Mouse (Mus musculus) kidney, embryonic 16.5 days (tissue): ENCODE measurements around the gene Kdm6b. TPM values are rescaled to one million over a fixed set of nuclear protein-coding genes. Genes with fewer than 3 reads are reported as not detected.
A peak's percentile ranks its signal among the peaks of the same experiment; 100 is the strongest.

Source experiments
- ATAC-seq: fragments of 200-750 bp; cut with Nextera tagmentation; 2 replicates; pipeline ENCODE4 v1.8.0; 2017; ENCODE audit warnings: moderate TSS enrichment; ENCODE audit not compliant: low FRiP score, low TSS enrichment
- H3K27ac ChIP-seq: fragments of 300-500 bp; sonication (generic); 2 replicates; pipeline ENCODE4 v1.5.1; 2014; ENCODE audit warnings: low read length
- H3K27me3 ChIP-seq: fragments of 300-500 bp; sonication (generic); 2 replicates; pipeline ENCODE4 v1.6.1; 2014; ENCODE audit warnings: low read length, control low read depth, mixed read lengths; ENCODE audit not compliant: insufficient read depth
- H3K36me3 ChIP-seq: fragments of 300-500 bp; sonication (generic); 2 replicates; pipeline ENCODE4 v1.6.1; 2014; ENCODE audit warnings: low read length, control low read depth, mixed read lengths; ENCODE audit not compliant: insufficient read depth
- H3K4me1 ChIP-seq: fragments of 300-500 bp; sonication (generic); 2 replicates; pipeline ENCODE4 v1.6.1; 2014; ENCODE audit warnings: low read length, control low read depth, mixed read lengths; ENCODE audit not compliant: insufficient read depth
- H3K4me2 ChIP-seq: fragments of 300-500 bp; sonication (generic); replicated peaks from 2 replicates; pipeline ENCODE4 v1.6.1; 2014; ENCODE audit warnings: low read depth, low read length
- H3K4me3 ChIP-seq: fragments of 300-500 bp; sonication (generic); 2 replicates; pipeline ENCODE4 v1.5.1; 2014; ENCODE audit warnings: mild to moderate bottlenecking, low read length
- H3K9ac ChIP-seq: fragments of 300-500 bp; sonication (generic); replicated peaks from 2 replicates; pipeline ENCODE4 v1.6.1; 2014; ENCODE audit warnings: low read length
- H3K9me3 ChIP-seq: fragments of 300-500 bp; sonication (generic); 2 replicates; pipeline ENCODE4 v1.6.1; 2016; ENCODE audit warnings: low read length, control low read depth
- WGBS: fragments of 180-500 bp; shearing (Covaris S2); extraction: QIAGEN DNeasy Blood & Tissue Kit; methylation state at CpG from one replicate; pipeline ENCODE4 v1.1.7; 2014; 5-methylcytosine and 5-hydroxymethylcytosine counted together
- polyA plus RNA-seq: library from polyadenylated mRNA; unstranded; fragments of >200 nt; fragmentation: Nextera tagmentation; extraction: Ambion mirVana; gene quantifications from 2 replicates; pipeline ENCODE4 v1.2.1, GENCODE M21; 2015

Kdm6b gene
- polyA plus RNA-seq, 1 experiment from 2014 or later, result 26.0 TPM

DNA sequence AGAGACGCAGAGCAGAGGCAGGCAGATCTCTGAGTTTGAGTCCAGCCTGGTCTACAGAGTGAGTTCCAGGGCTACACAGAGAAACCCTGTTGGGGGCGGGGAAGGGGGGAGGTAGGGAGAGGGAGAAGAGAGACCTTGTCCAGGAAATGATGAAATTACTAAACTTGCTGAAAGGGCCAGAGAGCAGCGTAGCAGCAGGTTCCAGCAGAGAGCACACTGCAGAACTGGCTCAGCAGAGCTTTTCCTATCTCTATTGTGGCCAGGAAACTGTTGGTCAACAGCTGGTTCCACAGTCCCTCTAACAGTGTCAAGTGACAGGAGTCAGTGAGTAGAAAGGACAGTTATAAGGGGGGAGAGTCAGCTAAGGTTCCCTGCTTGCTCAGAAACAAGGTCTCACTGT, 33.9 kb downstream of the Kdm6b start:
- Histone ChIP-seq H3K4me2 (no peak overlapping the region), H3K27ac (no peak overlapping the region), H3K9ac (no peak overlapping the region), H3K27me3 (no peaks in the 10 kb centered on the region), H3K4me3 (no peak overlapping the region), H3K4me1 (no peaks in the 10 kb centered on the region), H3K9me3 (no peaks in the 10 kb centered on the region), H3K36me3 (peaks cover 12% of the 10 kb centered on the region; the same call in 1 of the 2 replicates)
- WGBS, result 76% methylated on average over 3 of the region's 3 CpGs
- ATAC-seq, result no peak

DNA sequence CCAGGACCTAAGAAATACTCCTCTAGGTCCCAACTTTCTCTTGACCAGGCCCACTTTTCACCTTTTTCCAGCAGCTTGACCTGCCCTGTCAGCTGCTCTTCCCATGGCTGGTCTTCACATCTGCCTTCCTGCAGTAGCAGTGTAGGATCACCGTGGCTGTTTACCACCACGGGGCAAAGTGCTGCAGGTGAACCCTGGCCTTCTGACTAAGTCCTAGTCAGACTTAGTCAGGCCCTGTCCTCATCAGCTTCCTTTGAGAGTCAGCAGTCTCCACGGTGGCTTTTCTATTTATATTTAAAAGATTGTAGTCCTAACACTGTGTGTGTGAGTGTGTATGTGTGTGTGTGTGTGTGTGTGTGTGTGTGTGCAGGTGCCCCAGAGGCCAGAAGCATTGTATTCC, 35.7 kb downstream of the Kdm6b start:
- Histone ChIP-seq H3K27me3 (no peaks in the 10 kb centered on the region), H3K36me3 (peaks cover 23% of the 10 kb centered on the region), H3K9me3 (no peaks in the 10 kb centered on the region), H3K9ac (no peak overlapping the region), H3K4me1 (peaks cover 2% of the 10 kb centered on the region; the same call in 1 of the 2 replicates), H3K27ac (no peak overlapping the region), H3K4me3 (no peak overlapping the region), H3K4me2 (no peak overlapping the region)
- 77% methylated on average over 3 of the region's 3 CpGs for WGBS
- peak; percentile 71 for ATAC-seq

DNA sequence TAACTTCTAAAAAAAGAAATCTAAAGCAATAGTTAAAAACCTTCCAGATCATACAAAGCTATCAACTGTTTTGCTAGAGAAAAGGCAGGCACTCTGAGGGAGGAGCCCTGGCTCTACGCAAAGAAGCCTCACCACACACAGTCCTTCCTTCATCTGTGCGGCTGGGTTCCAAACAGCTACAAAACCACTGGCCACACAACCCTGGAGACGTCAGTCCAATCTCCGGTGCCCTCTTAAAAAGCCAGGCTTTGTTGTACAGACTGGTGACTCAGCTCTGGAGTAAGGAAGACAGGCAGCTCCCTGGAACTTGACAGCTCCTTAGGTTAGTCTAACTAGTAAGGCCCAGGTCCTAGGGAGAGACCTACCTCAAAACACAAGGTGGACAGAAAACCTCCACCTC, 37.8 kb downstream of the Kdm6b start:
- Histone ChIP-seq H3K4me2 (no peak overlapping the region), H3K9ac (no peak overlapping the region), H3K4me3 (no peak overlapping the region), H3K4me1 (peaks cover 22% of the 10 kb centered on the region), H3K27me3 (no peaks in the 10 kb centered on the region), H3K27ac (no peak overlapping the region), H3K36me3 (peaks cover 25% of the 10 kb centered on the region), H3K9me3 (no peaks in the 10 kb centered on the region)
- no peak for ATAC-seq
- 93% methylated on average over 4 of the region's 4 CpGs for WGBS

DNA sequence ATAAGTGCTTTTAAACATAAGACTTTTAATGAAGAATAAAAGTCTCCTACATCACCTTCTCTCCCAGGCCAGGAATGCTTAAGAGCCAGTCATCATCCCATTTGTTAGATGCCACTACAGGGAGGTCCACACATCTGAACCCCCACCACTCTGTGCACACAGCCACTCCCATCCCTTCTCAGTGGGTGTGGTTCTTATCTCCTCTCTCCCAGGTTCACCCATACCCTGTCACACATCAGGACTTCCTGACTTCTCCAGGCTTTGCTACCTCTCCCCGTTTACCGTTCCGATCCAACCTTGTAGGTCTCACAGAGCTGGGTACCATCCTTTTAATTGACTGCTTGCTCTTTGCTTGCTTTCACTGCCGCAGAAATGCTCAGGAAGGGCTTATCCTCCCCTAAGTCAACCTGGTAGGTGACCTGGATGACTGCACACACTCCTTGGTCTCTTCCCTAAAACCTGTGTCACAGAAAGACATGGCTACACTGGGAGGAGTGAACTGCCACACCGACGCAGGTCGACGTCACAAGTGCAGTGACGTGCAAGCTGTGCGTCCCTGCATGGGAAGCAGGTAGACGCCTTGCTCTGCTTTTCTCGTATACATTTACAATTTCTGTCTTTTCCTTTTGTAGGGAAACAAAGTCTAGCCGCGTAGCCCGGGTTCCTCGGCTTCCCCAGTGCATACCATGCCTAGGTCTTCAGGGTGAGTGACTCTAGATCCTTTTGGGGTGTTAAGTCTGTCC, 40.1 kb downstream of the Kdm6b start:
- no peak overlapping the region for H3K4me2 ChIP-seq
- no peaks in the 10 kb centered on the region for H3K27me3 ChIP-seq
- peaks cover 27% of the 10 kb centered on the region for H3K4me1 ChIP-seq
- peaks cover 21% of the 10 kb centered on the region for H3K36me3 ChIP-seq
- no peak overlapping the region for H3K9ac ChIP-seq
- no peak overlapping the region for H3K4me3 ChIP-seq
- 92% methylated on average over 16 of the region's 16 CpGs for whole genome bisulfite sequencing
- no peak overlapping the region for H3K27ac ChIP-seq
- ATAC-seq, result no peak
- no peaks in the 10 kb centered on the region for H3K9me3 ChIP-seq

DNA sequence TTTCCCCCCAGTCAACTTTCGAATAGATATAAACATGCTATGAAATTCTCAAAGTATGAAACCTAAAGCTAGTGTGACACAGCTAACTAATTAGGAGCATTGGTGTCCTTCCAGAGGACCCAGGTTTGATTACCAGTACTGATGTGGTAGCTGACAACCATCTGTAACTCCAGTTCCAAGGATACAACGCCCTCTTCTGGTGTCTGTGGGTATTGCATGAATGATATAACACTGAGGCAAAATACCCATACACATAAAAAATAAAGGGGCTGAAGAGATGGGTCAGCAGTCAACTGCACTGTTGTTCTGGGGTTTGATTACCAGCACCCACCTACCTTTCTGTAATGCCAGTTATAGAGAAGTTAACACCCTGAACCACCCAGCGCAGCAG, 40.7 kb downstream of the Kdm6b start:
- H3K4me1 ChIP-seq, result peaks cover 31% of the 10 kb centered on the region
- 71% methylated on average over 3 of the region's 3 CpGs for WGBS
- no peak overlapping the region for H3K4me2 ChIP-seq
- peaks cover 21% of the 10 kb centered on the region for H3K36me3 ChIP-seq
- no peaks in the 10 kb centered on the region for H3K9me3 ChIP-seq
- ATAC-seq, result no peak
- H3K27me3 ChIP-seq, result no peaks in the 10 kb centered on the region
- no peak overlapping the region for H3K4me3 ChIP-seq
- H3K9ac ChIP-seq, result no peak overlapping the region
- no peak overlapping the region for H3K27ac ChIP-seq

DNA sequence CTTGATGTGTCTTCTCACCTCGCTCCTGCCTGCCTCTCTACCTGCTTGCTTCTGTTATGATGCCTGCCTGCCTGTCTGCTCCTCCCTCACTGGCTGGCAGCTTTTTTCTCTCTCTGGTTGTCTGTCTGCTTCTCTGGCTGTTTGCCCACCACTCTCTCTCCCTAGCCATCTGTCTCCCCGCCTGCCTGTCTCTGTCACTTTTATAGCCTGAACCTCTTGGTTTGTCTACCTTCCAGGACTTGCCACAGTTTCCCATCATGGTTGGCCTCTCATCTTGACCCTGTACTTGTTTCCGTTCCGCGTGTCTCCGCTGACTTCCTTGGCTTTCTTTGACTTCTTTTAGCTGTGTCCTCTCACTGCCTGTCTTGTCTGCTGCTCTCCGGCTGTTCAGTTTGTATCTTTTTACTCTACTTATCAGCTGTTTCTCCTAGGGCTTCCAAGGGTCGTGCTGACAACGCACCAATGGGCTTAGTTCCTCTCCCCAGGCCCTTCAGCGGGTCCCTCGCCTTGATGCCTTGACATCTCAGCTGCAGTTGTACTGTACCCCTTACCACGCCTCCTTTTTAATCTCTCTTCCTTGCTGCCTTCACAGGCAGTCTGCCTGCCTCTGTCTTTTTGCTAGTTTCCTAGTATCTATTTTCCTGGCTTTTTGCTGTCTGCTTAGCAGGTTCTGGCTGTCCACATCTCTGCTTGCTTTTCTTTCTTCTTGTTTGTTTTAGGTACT, 41.3 kb downstream of the Kdm6b start:
- Histone ChIP-seq H3K4me3 (peak overlapping the region; percentile 33; the same call in 1 of the 2 replicates), H3K36me3 (peaks cover 17% of the 10 kb centered on the region), H3K4me1 (peaks cover 34% of the 10 kb centered on the region), H3K27me3 (no peaks in the 10 kb centered on the region), H3K4me2 (peak overlapping the region; percentile 53), H3K9me3 (no peaks in the 10 kb centered on the region), H3K27ac (peak overlapping the region; percentile 92), H3K9ac (peak overlapping the region; percentile 25; the same call in 1 of the 2 replicates)
- 27% methylated on average over 12 of the region's 12 CpGs for WGBS
- ATAC-seq, result no peak

DNA sequence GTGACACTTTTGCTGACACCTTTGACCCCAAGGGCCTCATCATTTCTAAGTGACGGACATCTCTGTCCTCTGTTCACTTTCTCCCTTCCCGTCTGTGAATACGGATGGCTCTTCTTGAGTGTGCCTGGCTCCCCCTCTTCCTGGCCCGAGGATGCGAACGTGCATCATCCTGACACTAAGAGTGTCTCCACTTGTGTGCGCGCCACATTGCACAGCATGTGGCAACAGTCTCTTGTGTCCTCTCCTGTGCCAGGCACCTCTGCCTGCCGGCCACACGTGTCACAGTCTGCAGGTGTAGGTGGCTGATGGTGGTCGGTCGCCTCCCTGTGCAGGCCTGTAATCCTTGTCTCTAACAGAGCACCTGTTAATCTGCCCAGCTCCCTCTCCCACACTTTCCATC, 41.9 kb downstream of the Kdm6b start:
- WGBS, result 26% methylated on average over 12 of the region's 12 CpGs
- Histone ChIP-seq H3K27ac (peak overlapping the region; percentile 92), H3K9ac (peak overlapping the region; percentile 43), H3K36me3 (peaks cover 17% of the 10 kb centered on the region), H3K9me3 (no peaks in the 10 kb centered on the region), H3K27me3 (no peaks in the 10 kb centered on the region), H3K4me3 (peak overlapping the region; percentile 33; the same call in 1 of the 2 replicates), H3K4me2 (peak overlapping the region; percentile 53), H3K4me1 (peaks cover 38% of the 10 kb centered on the region)
- no peak for ATAC-seq

DNA sequence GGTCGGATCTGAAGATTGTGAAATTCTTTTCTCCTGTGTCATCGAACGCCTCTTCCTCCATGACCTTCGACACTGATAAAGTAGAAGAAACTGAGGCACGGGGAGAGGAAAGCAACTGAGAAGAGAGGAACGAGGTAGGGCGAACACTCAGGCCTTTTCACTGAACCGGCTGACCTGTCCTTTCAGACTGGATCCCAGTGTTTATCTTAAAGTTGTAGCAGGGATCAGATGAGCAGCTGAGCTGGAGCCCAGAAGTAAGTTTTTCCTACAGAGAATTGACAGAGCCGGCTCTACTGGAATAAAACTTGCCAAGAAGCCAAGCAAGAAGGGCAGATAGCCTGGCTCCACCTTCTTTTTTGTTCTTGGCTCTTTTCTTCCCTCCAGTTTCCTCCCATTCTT, 42.7 kb downstream of the Kdm6b start:
- peak overlapping the region; percentile 60 for H3K9ac ChIP-seq
- peak overlapping the region; percentile 53 for H3K4me2 ChIP-seq
- H3K4me3 ChIP-seq, result peak overlapping the region; percentile 33

DNA sequence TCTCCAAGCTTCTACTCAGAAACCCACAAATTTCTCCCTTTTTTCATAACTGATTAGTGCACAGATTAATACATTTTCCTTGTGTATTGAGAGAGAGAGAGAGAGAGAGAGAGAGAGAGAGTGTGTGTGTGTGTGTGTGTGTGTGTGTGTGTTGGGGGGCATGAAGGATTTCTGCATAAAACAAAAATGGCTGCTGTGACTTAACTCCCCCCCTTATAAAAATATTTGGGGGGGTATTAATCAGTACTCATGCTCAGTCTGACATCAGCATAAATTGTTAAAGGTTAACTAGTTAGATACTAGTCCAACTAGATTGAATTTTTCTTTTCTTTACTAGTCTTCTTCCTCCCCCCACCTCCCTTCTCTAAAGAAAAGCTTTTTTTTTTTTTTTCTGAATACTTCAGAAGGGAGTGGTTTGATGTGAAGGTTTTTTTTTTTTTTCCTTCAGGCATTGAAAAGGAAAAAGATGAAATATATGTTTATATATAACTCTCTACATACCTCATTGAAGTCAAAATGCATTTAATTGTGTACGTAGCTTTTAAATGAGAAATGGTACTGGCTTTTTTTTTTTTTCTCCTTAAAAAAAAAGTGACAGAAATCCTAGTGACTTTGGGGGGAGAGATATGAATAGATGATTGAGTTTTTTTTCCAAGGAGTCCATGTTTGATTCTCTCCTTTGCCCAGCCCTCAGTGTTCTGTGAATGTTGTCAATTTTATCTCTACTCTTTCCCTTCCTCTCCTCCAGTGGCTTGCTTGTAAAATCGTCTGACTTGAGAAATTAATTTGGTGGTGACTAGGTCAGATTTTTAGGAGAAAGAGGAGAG, 43.3 kb downstream of the Kdm6b start:
- peak overlapping the region; percentile 100 for H3K27ac ChIP-seq
- H3K9ac ChIP-seq, result peak overlapping the region; percentile 100
- ATAC-seq, result no peak
- peak overlapping the region; percentile 76 for H3K4me2 ChIP-seq
- H3K9me3 ChIP-seq, result no peaks in the 10 kb centered on the region
- H3K27me3 ChIP-seq, result no peaks in the 10 kb centered on the region
- 13% methylated on average over 2 of the region's 2 CpGs for WGBS
- H3K4me3 ChIP-seq, result peak overlapping the region; percentile 88
- peaks cover 13% of the 10 kb centered on the region for H3K36me3 ChIP-seq
- H3K4me1 ChIP-seq, result peaks cover 48% of the 10 kb centered on the region

More for the DNA sequence above, 42.7 kb downstream of the Kdm6b start:
- no peaks in the 10 kb centered on the region for H3K9me3 ChIP-seq
- H3K4me1 ChIP-seq, result peaks cover 42% of the 10 kb centered on the region
- H3K36me3 ChIP-seq, result peaks cover 16% of the 10 kb centered on the region
- no peaks in the 10 kb centered on the region for H3K27me3 ChIP-seq
- H3K27ac ChIP-seq, result peak overlapping the region; percentile 92
- ATAC-seq, result no peak
- 17% methylated on average over 9 of the region's 9 CpGs for WGBS
